Mouse (Mus musculus) ES-Bruce4 (cell line): ENCODE measurements around the gene Kdelc2. TPM values are rescaled to one million over a fixed set of nuclear protein-coding genes. Genes with fewer than 3 reads are reported as not detected.
A peak's percentile ranks its signal among the peaks of the same experiment; 100 is the strongest.

ENCODE experiments used
- H3K27ac ChIP-seq: 2 replicates; pipeline ENCODE4 v1.5.1; 2012; ENCODE audit warnings: low read length, inconsistent platforms; ENCODE audit not compliant: insufficient read depth
- H3K27me3 ChIP-seq: 2 replicates; pipeline ENCODE4 v1.6.1; 2012; ENCODE audit warnings: mild to moderate bottlenecking, low read length, inconsistent platforms; ENCODE audit not compliant: control insufficient read depth, poor library complexity, insufficient read depth, severe bottlenecking
- H3K36me3 ChIP-seq: 2 replicates; pipeline ENCODE4 v1.6.1; 2012; ENCODE audit warnings: inconsistent platforms, mild to moderate bottlenecking, low read length, moderate library complexity; ENCODE audit not compliant: control insufficient read depth, poor library complexity, insufficient read depth, severe bottlenecking
- H3K4me1 ChIP-seq: one replicate; pipeline ENCODE4 v1.8.1; 2011; ENCODE audit warnings: low read length; ENCODE audit not compliant: control insufficient read depth, insufficient read depth
- H3K4me3 ChIP-seq: 2 replicates; pipeline ENCODE4 v1.5.1; 2011; ENCODE audit warnings: low read depth, mild to moderate bottlenecking, low read length
- H3K9ac ChIP-seq: 2 replicates; pipeline ENCODE4 v1.6.1; 2012; ENCODE audit warnings: low read depth, mild to moderate bottlenecking, inconsistent platforms; ENCODE audit not compliant: poor library complexity, severe bottlenecking
- H3K9me3 ChIP-seq: replicated peaks from 2 replicates; pipeline ENCODE4 v1.6.1; 2012; ENCODE audit warnings: mild to moderate bottlenecking, low read length, inconsistent platforms; ENCODE audit not compliant: control insufficient read depth, poor library complexity, insufficient read depth, severe bottlenecking
- CTCF ChIP-seq: IDR thresholded peaks from one replicate; pipeline ENCODE4 v1.8.1; 2011; ENCODE audit warnings: low read depth, low read length
- EP300 ChIP-seq: IDR thresholded peaks from 2 replicates; pipeline ENCODE4 v1.6.1; 2011; ENCODE audit warnings: low read depth, low read length; ENCODE audit not compliant: insufficient read depth
- POLR2A ChIP-seq: IDR thresholded peaks from one replicate; pipeline ENCODE4 v1.8.1; 2011; ENCODE audit warnings: low read length; ENCODE audit not compliant: insufficient read depth
- polyA plus RNA-seq: library from polyadenylated mRNA; stranded (reverse); fragments of >200 nt; gene quantifications from 2 replicates; pipeline ENCODE4 v1.2.4, GENCODE M21; 2011; ENCODE audit warnings: low read depth; ENCODE audit not compliant: missing spikeins, insufficient read depth, insufficient read length

The Kdelc2 gene
- polyA plus RNA-seq = 16.9 and 18.4 TPM in 2 replicates

GRCm38 (mm10) chr9:53383951-53384866 is at the start of gene Kdelc2:
TSS of gene Kdelc2 (plus strand) at chr9:53384025.
- no peaks in the 10 kb centered on the region for H3K9me3 ChIP-seq
- H3K27ac ChIP-seq = peak within 1 kb of the TSS; percentile 76
- no peaks in the 10 kb centered on the region for H3K4me1 ChIP-seq
- H3K27me3 ChIP-seq = no peaks in the 10 kb centered on the region
- peak within 1 kb of the TSS; percentile 81 for H3K9ac ChIP-seq
- peak within 1 kb of the TSS; percentile 91 for H3K4me3 ChIP-seq
- no peaks in the 10 kb centered on the region for H3K36me3 ChIP-seq
- TF ChIP-seq POLR2A = no peak
- TF ChIP-seq CTCF = no peak
- TF ChIP-seq EP300 = no peak

- no peaks in the 10 kb centered on the region for H3K4me1 ChIP-seq
- H3K27me3 ChIP-seq = no peaks in the 10 kb centered on the region
- H3K9ac ChIP-seq = no peak overlapping the region
- no peaks in the 10 kb centered on the region for H3K36me3 ChIP-seq
- H3K4me3 ChIP-seq = no peak overlapping the region
- no peak overlapping the region for H3K27ac ChIP-seq
- H3K9me3 ChIP-seq = no peaks in the 10 kb centered on the region
- TF ChIP-seq EP300 (no peak), CTCF (no peak), POLR2A (no peak)
These were observed 48.7 kb upstream of the Kdelc2 start for GRCm38 (mm10) chr9:53335131-53335530.

GRCm38 (mm10) chr9:53339603-53340002 is 44.2 kb upstream of the Kdelc2 start:
- H3K9ac ChIP-seq = no peak overlapping the region
- no peaks in the 10 kb centered on the region for H3K9me3 ChIP-seq
- no peaks in the 10 kb centered on the region for H3K36me3 ChIP-seq
- TF ChIP-seq CTCF = no peak
- no peak for TF ChIP-seq EP300
- no peak for TF ChIP-seq POLR2A
- H3K27ac ChIP-seq = no peak overlapping the region
- no peaks in the 10 kb centered on the region for H3K4me1 ChIP-seq
- no peaks in the 10 kb centered on the region for H3K27me3 ChIP-seq
- no peak overlapping the region for H3K4me3 ChIP-seq

- Histone ChIP-seq H3K36me3 (no peaks in the 10 kb centered on the region), H3K27me3 (no peaks in the 10 kb centered on the region), H3K4me1 (no peaks in the 10 kb centered on the region), H3K27ac (no peak overlapping the region), H3K9me3 (no peaks in the 10 kb centered on the region), H3K9ac (no peak overlapping the region), H3K4me3 (no peak overlapping the region)
- no peak for TF ChIP-seq POLR2A
- no peak for TF ChIP-seq CTCF
- no peak for TF ChIP-seq EP300
These were observed 43.4 kb upstream of the Kdelc2 start for GRCm38 (mm10) chr9:53340328-53340916.

- H3K27me3 ChIP-seq = no peaks in the 10 kb centered on the region
- 0 out of 2 replicates have a peak overlapping the region, but pooled peaks have one; percentile 4 for H3K4me3 ChIP-seq
- no peaks in the 10 kb centered on the region for H3K36me3 ChIP-seq
- TF ChIP-seq POLR2A = no peak
- no peak for TF ChIP-seq CTCF
- TF ChIP-seq EP300 = no peak
- H3K9me3 ChIP-seq = no peaks in the 10 kb centered on the region
- H3K9ac ChIP-seq = no peak overlapping the region
- H3K4me1 ChIP-seq = no peaks in the 10 kb centered on the region
- H3K27ac ChIP-seq = no peak overlapping the region
These were observed 42.9 kb upstream of the Kdelc2 start for GRCm38 (mm10) chr9:53340969-53341368.

- TF ChIP-seq EP300 (no peak), POLR2A (no peak), CTCF (no peak)
- no peaks in the 10 kb centered on the region for H3K36me3 ChIP-seq
- no peak overlapping the region for H3K9ac ChIP-seq
- H3K27me3 ChIP-seq = no peaks in the 10 kb centered on the region
- no peak overlapping the region for H3K27ac ChIP-seq
- no peaks in the 10 kb centered on the region for H3K9me3 ChIP-seq
- no peaks in the 10 kb centered on the region for H3K4me1 ChIP-seq
- no peak overlapping the region for H3K4me3 ChIP-seq
These were observed 41.8 kb upstream of the Kdelc2 start for GRCm38 (mm10) chr9:53341981-53342380.
